Mouse (Mus musculus): Measurements from ENCODE around the gene Ccer2. TPM values are rescaled to one million over a fixed set of nuclear protein-coding genes. Genes with fewer than 3 reads are reported as not detected.

Ccer2 gene
- 0.16 and 0.24 TPM in 2 replicates for polyA plus RNA-seq (2012; rRNA removed)

DNA sequence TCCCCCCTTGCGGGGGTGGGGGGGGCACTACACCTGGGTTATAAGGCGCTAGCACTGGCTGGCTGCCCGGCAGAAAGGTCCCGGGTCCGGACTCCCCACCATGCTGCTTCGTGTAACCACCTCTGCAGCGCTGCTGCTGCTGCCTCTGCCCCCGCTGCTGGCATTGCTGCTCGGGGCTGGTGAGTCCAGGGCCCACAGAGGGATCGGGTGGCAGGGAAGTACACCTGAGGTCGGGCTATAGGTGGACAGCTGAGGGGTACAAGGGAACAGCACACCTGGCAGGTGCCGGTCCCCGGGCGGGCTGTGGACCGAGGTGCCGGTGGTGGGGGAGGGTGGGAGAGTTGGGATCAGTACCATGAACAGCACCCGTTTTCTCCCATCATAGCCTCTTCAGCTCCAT, at the start of gene Ccer2:
Gene Ccer2, plus strand, starts transcription at position 96 of the 400 bp plus-strand sequence.
- Histone ChIP-seq H3K27me3 (ENCODE audit: control insufficient read depth, insufficient read depth, low read length) (no peaks in the 10 kb centered on the region), H3K36me3 (ENCODE audit: control insufficient read depth, insufficient read depth, low read length) (peaks cover 13% of the 10 kb centered on the region), H3K4me1 (replicated peaks; ENCODE audit: control insufficient read depth, insufficient read depth, low read length) (peaks cover 7% of the 10 kb centered on the region; the same call in 1 of the 2 replicates), H3K4me3 (ENCODE audit: control insufficient read depth, insufficient read depth, low read length) (no peak within 1 kb of the TSS), H3K27ac (ENCODE audit: control insufficient read depth, insufficient read depth, low read length) (no peak within 1 kb of the TSS)
- no peak for DNase-seq
- TF ChIP-seq POLR2A (IDR thresholded peaks at IDR 0.05; ENCODE audit: control insufficient read depth, extremely low read depth, insufficient read depth, low read length, poor library complexity) (no peak), CTCF (IDR thresholded peaks at IDR 0.05; ENCODE audit: borderline replicate concordance, control insufficient read depth, extremely low read depth, insufficient read depth, low read length, poor library complexity) (no peak)
- 17% methylated on average over 17 of the region's 17 CpGs for WGBS

DNA sequence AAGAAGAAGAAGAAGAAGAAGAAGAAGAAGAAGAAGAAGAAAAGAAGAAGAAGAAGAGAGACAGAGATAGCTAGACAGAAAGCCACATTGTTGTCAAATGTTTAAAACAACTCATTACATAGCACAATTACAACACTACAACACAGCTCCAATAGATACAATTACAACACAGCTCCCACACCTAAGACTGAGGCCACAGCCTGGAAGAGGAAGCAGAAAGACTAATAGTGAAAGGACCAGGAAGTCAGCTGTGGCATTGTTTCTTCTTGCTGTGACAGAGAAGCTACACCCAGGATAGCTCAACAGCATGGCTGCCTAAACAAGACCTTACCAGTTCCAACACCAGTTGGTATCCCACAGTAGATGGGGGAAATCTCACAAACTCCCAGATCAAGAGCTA, 46.5 kb upstream of the Ccer2 start:
- no peaks in the 10 kb centered on the region for H3K36me3 ChIP-seq (ENCODE audit: control insufficient read depth, insufficient read depth, low read length)
- TF ChIP-seq CTCF (IDR thresholded peaks at IDR 0.05; ENCODE audit: borderline replicate concordance, control insufficient read depth, extremely low read depth, insufficient read depth, low read length, poor library complexity): no peak
- no peak for TF ChIP-seq POLR2A (IDR thresholded peaks at IDR 0.05; ENCODE audit: control insufficient read depth, extremely low read depth, insufficient read depth, low read length, poor library complexity)
- no peaks in the 10 kb centered on the region for H3K27me3 ChIP-seq (ENCODE audit: control insufficient read depth, insufficient read depth, low read length)
- H3K4me3 ChIP-seq (ENCODE audit: control insufficient read depth, insufficient read depth, low read length): no peak overlapping the region
- no peaks in the 10 kb centered on the region for H3K4me1 ChIP-seq (replicated peaks; ENCODE audit: control insufficient read depth, insufficient read depth, low read length)
- H3K27ac ChIP-seq (ENCODE audit: control insufficient read depth, insufficient read depth, low read length): no peak overlapping the region
- DNase-seq: no peak

DNA sequence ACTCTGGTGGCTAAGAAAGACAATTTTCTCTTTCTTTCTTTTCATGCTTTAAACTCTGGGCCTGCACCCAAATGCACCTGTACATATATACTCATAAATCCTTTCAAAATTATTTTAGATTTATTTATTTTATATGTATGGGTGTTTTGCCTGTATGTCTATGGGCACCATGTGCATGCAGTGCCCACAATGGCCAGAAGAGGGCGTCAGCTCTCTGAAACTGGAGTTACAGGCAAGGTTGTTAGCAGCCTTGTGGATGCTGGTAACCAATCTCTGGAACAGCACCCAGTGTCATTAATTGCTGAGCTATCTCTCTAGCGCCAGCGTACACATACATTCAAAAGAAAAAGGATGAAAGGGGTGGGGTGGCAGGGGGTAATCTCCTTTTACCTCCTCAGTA, 45.0 kb upstream of the Ccer2 start:
- DNase-seq: no peak
- TF ChIP-seq POLR2A (IDR thresholded peaks at IDR 0.05; ENCODE audit: control insufficient read depth, extremely low read depth, insufficient read depth, low read length, poor library complexity) (no peak), CTCF (IDR thresholded peaks at IDR 0.05; ENCODE audit: borderline replicate concordance, control insufficient read depth, extremely low read depth, insufficient read depth, low read length, poor library complexity) (no peak)
- Histone ChIP-seq H3K4me1 (replicated peaks; ENCODE audit: control insufficient read depth, insufficient read depth, low read length) (no peaks in the 10 kb centered on the region), H3K36me3 (ENCODE audit: control insufficient read depth, insufficient read depth, low read length) (no peaks in the 10 kb centered on the region), H3K27me3 (ENCODE audit: control insufficient read depth, insufficient read depth, low read length) (no peaks in the 10 kb centered on the region), H3K27ac (ENCODE audit: control insufficient read depth, insufficient read depth, low read length) (no peak overlapping the region), H3K4me3 (ENCODE audit: control insufficient read depth, insufficient read depth, low read length) (no peak overlapping the region)
- WGBS: 69% methylated on average over 3 of the region's 3 CpGs

DNA sequence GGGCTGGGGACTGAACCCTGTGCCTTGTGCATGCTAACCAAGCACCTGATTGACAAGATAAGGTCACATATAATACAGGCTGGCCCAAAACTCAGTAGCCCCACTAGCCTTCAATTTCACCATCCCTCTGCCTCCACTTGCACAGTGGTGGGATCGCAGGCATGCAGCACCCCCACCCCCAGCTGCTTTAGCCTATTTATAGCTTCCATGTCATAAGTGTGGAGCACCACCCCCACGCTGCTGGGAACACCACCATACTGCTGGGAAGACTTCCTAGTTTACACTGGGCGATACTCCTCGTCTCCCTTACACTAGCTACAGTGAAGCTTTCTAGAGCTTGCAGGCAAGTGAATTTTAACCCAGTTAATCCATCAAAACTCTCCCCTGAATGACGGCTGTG, 41.3 kb upstream of the Ccer2 start:
- H3K4me3 ChIP-seq (ENCODE audit: control insufficient read depth, insufficient read depth, low read length): no peak overlapping the region
- 95% methylated on average over 5 of the region's 5 CpGs for WGBS
- no peak for TF ChIP-seq POLR2A (IDR thresholded peaks at IDR 0.05; ENCODE audit: control insufficient read depth, extremely low read depth, insufficient read depth, low read length, poor library complexity)
- TF ChIP-seq CTCF (IDR thresholded peaks at IDR 0.05; ENCODE audit: borderline replicate concordance, control insufficient read depth, extremely low read depth, insufficient read depth, low read length, poor library complexity): no peak

DNA sequence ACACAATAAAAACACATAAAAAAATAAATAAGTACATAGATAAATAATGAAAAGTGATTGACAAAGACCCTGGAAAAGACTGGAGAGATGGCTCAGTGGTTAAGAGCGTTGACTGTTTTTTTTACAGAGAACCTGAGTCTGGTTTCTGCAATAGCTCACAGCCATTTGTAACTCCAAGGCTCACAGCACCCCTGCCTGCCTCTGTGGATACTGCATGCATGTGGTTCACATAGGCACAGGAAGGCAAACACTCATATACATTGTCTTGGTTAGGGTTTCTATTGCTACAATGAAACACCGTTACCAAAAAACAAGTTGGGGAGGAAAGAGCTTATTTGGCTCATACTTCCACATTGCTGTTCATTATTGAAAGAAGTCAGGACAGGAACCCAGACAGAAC, 40.4 kb upstream of the Ccer2 start:
- H3K27ac ChIP-seq (ENCODE audit: control insufficient read depth, insufficient read depth, low read length): no peak overlapping the region
- DNase-seq: peak; percentile 25
- peaks cover 13% of the 10 kb centered on the region for H3K4me1 ChIP-seq (replicated peaks; ENCODE audit: control insufficient read depth, insufficient read depth, low read length)
- no peak overlapping the region for H3K4me3 ChIP-seq (ENCODE audit: control insufficient read depth, insufficient read depth, low read length)
- no peaks in the 10 kb centered on the region for H3K36me3 ChIP-seq (ENCODE audit: control insufficient read depth, insufficient read depth, low read length)
- 91% methylated on average over 2 of the region's 2 CpGs for WGBS
- no peaks in the 10 kb centered on the region for H3K27me3 ChIP-seq (ENCODE audit: control insufficient read depth, insufficient read depth, low read length)
- TF ChIP-seq POLR2A (IDR thresholded peaks at IDR 0.05; ENCODE audit: control insufficient read depth, extremely low read depth, insufficient read depth, low read length, poor library complexity): no peak

More for the DNA sequence above, 41.3 kb upstream of the Ccer2 start:
- no peaks in the 10 kb centered on the region for H3K27me3 ChIP-seq (ENCODE audit: control insufficient read depth, insufficient read depth, low read length)
- H3K27ac ChIP-seq (ENCODE audit: control insufficient read depth, insufficient read depth, low read length): no peak overlapping the region
- H3K4me1 ChIP-seq (replicated peaks; ENCODE audit: control insufficient read depth, insufficient read depth, low read length): peaks cover 7% of the 10 kb centered on the region
- H3K36me3 ChIP-seq (ENCODE audit: control insufficient read depth, insufficient read depth, low read length): no peaks in the 10 kb centered on the region
- no peak for DNase-seq

DNA sequence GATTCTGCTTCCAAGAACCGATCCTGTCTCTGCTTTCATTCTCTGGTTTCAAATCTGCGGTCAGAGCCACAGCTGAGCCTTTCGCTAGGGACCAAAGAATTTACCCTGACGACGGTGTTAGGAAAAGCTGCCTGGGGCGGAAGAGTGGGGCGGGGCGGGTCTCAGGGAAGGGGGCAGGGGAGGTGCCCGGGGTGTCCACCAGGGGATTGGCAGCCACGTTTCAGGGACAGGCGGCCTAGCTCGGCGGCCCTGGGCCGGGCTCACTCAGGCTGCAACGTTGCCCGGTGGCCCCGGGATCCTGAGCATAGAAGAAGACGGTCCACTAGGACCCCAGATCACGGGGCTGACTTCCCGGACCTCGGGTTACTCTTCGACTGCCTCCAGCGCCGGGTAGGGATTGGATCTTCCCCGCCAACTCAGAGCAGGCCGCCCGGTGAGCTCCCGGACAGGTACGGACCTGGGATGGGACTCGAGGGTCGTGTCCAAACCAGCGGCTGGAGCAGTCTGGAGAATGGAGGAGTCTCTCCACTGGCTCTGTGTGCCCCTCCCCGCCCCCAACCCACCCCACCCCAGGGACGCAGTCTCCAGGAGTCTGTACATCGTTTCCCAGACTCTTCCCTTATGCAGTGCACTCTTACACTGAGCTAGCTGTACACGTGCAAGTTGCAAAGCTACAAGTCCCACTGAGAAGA, 39.2 kb upstream of the Ccer2 start, which contains the start of gene Fbxo17:
Gene Fbxo17, plus strand, starts transcription at position 215 of the 692 bp plus-strand sequence.
- peak; percentile 56 for DNase-seq
- Histone ChIP-seq H3K27me3 (ENCODE audit: control insufficient read depth, insufficient read depth, low read length) (no peaks in the 10 kb centered on the region), H3K4me3 (ENCODE audit: control insufficient read depth, insufficient read depth, low read length) (peak within 1 kb of the TSS; percentile 47), H3K27ac (ENCODE audit: control insufficient read depth, insufficient read depth, low read length) (no peak within 1 kb of the TSS), H3K36me3 (ENCODE audit: control insufficient read depth, insufficient read depth, low read length) (no peaks in the 10 kb centered on the region), H3K4me1 (replicated peaks; ENCODE audit: control insufficient read depth, insufficient read depth, low read length) (peaks cover 18% of the 10 kb centered on the region)
- TF ChIP-seq POLR2A (IDR thresholded peaks at IDR 0.05; ENCODE audit: control insufficient read depth, extremely low read depth, insufficient read depth, low read length, poor library complexity): no peak
- TF ChIP-seq CTCF (IDR thresholded peaks at IDR 0.05; ENCODE audit: borderline replicate concordance, control insufficient read depth, extremely low read depth, insufficient read depth, low read length, poor library complexity): 0 out of 2 replicates have a peak, but pooled peaks have one; percentile 39
- WGBS: 10% methylated on average over 36 of the region's 36 CpGs
